Mouse (Mus musculus) heart, postnatal 4 days (tissue): ENCODE data around the gene Kctd19. TPM values are rescaled to one million over a fixed set of nuclear protein-coding genes. Genes with fewer than 3 reads are reported as not detected.

Source experiments
- DNase-seq: peaks from one replicate; pipeline ENCODE4 v3.0.0; 2021
- total RNA-seq, 2 experiments: library from RNA; stranded (reverse); gene quantifications; 2 replicates each; pipeline ENCODE4 v1.2.3; 2021

The Kctd19 gene
- total RNA-seq = not detected

GRCm38 (mm10) chr8:105413391-105413790 is at the start of gene Kctd19, which contains the start of gene Lrrc36:
Kctd19 (minus strand) TSS chr8:105413502.
Lrrc36 (plus strand) TSS chr8:105413571.
- DNase-seq = peak; percentile 69

- no peak for DNase-seq
Observed at GRCm38 (mm10) chr8:105461085-105461803, 47.9 kb upstream of the Kctd19 start.

DNA sequence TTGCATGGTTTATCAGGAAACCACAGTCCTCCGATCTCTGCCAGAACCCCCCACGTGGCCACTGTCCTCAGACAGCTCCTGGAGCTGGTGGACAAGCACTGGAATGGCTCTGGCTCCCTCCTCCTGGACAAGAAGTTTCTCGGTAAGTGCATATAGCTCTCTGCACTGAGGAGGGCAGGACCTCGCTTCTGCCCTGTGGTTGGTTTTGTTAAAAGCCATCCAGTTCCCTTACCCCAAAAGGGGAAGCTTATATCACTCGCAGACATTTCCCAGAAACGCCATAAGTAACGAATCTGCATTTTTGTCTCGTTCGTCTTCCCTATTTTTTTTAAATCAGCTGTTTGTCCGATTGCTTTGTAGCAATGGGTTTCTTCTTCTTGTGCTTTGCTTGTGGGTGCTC is 41.9 kb upstream of the Kctd19 start:
- DNase-seq = no peak

GRCm38 (mm10) chr8:105454088-105454487 is 40.8 kb upstream of the Kctd19 start:
- no peak for DNase-seq

- DNase-seq = no peak
Observed at GRCm38 (mm10) chr8:105453296-105453695, 40.0 kb upstream of the Kctd19 start.

- no peak for DNase-seq
Observed at GRCm38 (mm10) chr8:105451903-105452603, 38.8 kb upstream of the Kctd19 start.

GRCm38 (mm10) chr8:105450977-105451376 is 37.7 kb upstream of the Kctd19 start:
- no peak for DNase-seq

DNA sequence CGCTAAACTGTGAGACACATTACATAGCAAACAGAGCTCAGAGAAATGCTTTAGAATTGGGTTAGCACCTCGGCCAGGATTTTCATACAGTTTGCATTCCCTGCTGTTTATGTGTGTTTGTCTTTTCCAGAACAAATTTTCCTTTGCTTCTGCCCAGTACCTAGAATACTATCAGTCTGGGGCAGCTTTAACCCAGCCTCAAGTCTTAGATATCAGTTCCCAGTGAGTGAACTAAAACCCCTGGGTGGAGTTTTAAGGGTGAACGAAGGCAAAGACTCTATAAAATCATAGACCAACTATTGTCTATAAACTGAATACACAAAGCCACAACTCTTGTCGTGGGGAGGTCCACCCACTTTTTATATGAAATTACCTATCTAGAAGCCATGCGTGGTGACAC is 35.3 kb upstream of the Kctd19 start:
- DNase-seq = no peak

DNA sequence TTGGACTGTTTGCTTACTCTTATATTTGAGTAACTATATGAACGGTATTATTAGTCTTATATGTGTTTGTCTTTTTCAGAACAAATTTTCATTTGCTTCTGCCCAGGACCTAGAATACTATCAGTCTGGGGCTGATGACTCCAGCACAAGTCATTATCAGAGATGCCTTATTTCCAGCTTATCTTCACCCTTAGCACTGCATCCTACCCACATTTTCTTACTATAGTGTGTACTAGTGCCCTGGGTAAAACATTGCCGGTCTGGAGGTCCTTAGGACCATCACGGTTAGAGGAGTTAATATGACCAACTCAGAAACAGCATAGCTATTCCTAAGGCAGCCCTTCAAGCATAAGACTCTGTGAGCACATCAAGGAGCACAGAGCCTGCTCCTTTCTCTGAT is 34.9 kb upstream of the Kctd19 start:
- no peak for DNase-seq

DNA sequence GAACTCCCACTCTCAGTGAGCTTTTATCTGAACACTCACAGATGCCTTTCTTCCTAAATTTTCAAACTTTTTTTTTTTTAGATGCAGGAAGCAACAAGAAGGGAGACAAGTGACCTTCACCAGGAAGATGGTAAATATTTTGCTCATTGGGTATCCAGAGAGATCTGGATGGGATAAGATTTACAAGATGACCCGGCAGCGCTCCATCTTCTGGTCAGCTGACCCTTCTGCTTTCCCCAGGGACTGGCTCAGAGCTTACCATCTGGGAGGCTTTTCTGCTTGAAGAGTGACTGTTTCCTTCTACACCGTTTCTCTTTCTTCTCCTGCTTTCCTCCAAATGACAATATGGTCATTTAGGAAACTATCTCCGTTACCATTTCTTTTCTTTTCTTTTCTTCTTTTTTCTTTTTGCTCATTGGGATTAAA is 32.8 kb upstream of the Kctd19 start:
- DNase-seq = peak; percentile 45

DNA sequence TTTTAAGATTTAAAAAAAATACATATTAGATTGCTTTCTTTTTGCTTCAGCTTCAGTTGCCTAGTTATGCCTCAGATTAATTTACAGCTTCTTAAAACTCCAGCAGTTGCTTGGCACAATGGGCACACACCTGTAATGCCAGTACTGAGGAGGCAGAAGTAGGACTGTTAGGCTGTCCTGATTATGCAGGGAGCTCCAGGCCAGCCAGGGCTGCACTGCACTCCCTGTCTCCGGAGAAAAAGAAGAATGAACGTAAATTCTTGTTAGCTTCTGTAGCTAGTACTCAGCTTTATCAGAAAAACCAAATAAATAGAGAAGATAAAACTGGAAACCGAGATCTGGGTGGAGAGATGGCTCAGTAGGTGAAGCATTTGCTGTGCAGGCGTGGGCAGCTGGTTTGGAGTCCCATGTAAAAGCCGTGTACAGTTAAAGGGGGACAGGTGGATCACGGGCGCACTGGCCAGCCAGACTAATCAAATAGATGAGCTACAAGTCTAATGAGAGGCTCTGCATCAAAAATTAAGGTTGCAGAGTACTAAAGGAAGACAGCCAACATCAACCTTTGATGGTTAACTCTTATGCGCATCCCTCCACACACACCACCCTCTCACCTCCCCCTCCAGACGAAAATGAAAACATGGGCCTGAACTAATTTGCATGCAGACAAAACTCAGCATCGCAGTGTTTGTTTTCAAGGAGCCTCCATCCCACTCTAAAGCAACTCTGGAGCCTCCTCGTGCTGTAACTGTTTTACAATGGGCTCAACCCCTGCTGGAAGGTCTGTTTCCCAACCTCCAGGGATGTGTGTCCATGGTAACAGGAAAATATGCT is 32.2 kb upstream of the Kctd19 start:
- DNase-seq = peak; percentile 40

GRCm38 (mm10) chr8:105442661-105443060 is 29.4 kb upstream of the Kctd19 start:
- DNase-seq = no peak

GRCm38 (mm10) chr8:105441433-105441832 is 28.1 kb upstream of the Kctd19 start:
- peak; percentile 75 for DNase-seq

- peak; percentile 63 for DNase-seq
Observed at GRCm38 (mm10) chr8:105438865-105439264, 25.6 kb upstream of the Kctd19 start.

DNA sequence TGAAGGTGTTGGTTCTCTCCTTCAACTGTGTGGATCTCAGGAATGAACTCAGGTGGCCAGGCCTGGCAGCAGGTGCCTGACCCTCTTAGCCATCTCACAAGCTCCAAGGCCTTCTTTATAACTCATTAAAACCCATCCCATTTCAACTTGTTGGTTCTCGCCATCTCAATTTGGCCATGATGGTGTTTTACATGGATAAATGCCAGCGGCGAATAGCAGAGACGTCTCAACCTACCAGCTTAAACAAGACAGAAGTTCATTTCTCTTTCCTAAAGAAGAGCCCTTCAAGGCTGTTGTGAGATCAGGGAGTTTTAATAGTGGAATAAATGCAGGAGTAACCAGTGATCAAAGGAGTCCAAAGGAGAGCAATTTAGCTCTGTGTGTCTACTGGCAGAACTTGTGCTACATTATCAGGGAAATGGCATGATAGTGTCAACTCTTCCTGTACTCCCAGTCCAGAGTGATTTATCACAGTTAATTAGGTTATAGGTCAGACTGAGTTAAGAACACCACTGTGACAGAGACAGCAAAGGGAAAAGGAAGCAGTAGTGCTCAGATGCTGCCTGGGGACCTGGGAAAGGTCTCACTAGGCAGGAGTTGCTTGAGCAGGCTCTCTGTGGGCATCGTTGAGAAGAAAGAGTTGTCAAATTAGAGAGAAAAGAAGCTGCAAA is 23.9 kb upstream of the Kctd19 start:
- DNase-seq = no peak

DNA sequence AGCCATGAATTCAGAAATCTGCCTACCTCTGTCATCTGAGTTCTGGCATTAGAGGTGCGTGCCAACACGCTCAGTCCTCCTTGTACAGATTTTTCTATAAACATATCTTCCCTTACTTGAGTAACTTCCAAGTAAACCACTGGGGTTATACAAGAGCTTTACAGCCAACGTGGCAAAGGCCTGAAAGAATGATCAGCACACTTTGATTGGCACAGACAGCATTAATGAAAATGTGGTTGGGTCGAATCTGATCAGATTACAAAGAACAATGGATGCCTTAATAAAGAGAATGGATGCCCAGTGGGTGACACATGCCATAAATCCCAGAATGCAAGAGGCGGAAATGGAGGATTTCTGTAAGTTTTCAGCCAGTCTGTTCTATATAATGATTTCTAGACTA is 22.9 kb upstream of the Kctd19 start:
- no peak for DNase-seq

- no peak for DNase-seq
Observed at GRCm38 (mm10) chr8:105434136-105434535, 20.8 kb upstream of the Kctd19 start.

- DNase-seq = no peak
Observed at GRCm38 (mm10) chr8:105433511-105433910, 20.2 kb upstream of the Kctd19 start.

- DNase-seq = no peak
Observed at GRCm38 (mm10) chr8:105433021-105433420, 19.7 kb upstream of the Kctd19 start.

DNA sequence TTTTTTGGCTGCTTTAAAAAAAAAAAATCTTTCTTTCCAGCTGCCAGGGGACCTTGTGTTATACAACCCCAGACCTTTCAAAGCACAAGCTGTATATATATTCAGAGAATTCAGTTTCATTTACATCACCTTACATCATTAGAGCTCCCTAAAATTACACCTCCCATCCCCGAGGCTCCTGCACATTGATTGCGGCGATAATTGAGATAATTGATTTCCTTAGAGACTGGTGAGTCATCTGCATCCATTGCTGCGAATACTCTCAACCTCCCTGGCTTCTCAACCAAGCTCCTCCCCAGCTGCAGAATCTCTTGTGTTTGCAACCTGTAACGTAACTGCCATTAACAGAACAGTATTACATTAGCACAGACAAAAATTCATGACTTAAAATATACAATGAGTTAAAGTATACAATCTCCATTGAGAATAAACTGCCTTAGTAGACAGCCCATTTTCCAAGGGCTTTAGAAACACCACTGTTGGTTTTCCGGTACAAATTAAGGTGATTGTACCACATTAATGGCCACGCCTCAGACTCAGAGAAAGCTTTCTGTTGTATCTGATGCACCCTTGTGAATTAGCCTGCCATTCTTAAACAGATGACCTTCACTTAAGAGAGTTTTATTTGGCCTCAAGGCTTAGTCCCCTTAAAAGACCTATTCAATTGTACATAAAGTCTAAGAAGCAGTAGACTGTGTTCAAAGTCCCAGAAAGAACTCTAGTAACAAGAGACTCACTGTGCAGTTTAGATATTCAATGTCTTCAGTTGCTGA is 18.6 kb upstream of the Kctd19 start:
- DNase-seq = no peak

- DNase-seq = no peak
Observed at GRCm38 (mm10) chr8:105426878-105427277, 13.6 kb upstream of the Kctd19 start.

GRCm38 (mm10) chr8:105422006-105422405 is 8.7 kb upstream of the Kctd19 start:
- DNase-seq = no peak
